Mouse (Mus musculus) bone marrow macrophage, adult 2 months (primary cell): Measurements from ENCODE around the gene Ssbp3.

Source experiments
- CTCF ChIP-seq: IDR thresholded peaks from 2 replicates; pipeline ENCODE4 v1.5.1; 2012; ENCODE audit warnings: low read depth, mild to moderate bottlenecking, low read length, moderate library complexity
- POLR2A ChIP-seq: IDR thresholded peaks from 2 replicates; pipeline ENCODE4 v1.6.1; 2012; ENCODE audit warnings: mild to moderate bottlenecking, low read depth, low read length, borderline replicate concordance

DNA sequence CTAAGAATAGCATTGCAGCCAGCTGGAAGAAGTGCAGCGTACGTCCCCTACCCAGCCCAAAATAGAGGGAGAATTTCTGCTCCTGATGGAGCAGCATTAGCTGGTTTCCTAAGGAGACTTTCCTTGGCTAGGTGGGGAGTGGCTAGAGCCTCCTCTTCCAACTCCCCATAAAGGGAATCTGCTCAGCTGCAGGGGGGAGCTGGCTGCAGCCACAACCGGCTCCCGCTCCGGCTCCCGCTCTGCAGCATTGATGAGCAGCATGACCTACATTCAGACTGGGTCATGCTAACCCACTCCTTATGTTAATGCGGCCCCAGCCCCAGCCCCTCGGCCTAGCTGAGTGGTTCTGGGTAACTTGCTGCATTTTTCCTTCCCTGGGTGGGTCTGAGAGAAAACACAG lies 128.8 kb downstream of the Ssbp3 start:
- TF ChIP-seq CTCF (no peak), POLR2A (no peak)
